Mouse (Mus musculus): Measurements from ENCODE around the gene Mettl6.
"Not testable (repeated sequence)": the region's sequence is repeated elsewhere in the genome, so short reads cannot be mapped to it uniquely, and the experiment has no call there.

Gene Mettl6

DNA sequence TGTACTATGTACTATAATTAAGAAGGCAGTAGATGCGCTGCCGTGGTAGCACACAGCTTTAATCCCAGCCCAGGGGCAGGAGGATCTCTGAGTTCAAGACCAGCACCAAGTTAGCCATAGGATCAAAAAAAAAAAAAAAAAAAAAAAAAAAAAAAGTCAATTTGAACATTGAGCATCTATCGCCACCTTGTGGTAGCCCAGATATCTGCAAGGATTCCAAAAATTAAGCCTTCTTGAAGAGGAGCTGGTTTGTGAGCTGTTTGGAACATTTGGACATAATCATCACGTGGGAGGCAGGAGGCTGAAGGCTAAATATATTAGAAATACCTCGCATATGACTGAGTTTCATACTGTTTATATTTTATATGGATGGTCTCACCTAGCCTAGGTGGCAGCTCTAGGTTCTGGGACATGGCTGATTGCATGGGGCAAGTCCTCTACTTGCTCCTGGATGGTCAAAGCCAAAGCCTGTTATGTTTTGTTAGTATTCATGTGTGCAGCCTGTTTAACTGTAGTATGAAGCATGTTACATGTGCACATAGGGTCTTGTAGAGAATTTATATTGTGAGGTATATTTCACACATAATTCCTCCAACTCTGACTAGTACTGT lies 22.3 kb downstream of the Mettl6 start:
- DNase-seq = peak; percentile 72

- no peak for DNase-seq
These were observed 25.1 kb downstream of the Mettl6 start for GRCm38 (mm10) chr14:31469711-31470110.

DNA sequence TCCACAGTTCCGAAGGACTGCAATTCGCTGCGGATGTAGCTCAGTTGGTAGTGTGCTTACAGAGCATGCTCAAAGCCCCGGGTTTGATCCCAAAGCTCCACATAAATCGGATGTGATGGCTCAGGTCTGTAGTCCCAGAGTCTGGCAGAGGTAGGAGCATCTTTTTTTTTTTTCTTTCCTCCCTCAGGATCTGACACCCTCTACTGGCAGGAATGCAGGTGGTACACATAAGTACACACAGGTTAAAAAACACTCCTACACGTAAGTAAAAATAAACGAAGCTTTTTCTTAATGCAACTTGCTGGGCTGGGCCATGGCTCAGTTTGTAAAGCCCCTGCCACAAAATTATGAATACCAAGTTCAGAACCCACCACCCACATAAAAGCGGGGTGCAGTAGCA lies 30.7 kb downstream of the Mettl6 start:
- peak; percentile 23 for DNase-seq

GRCm38 (mm10) chr14:31462886-31463285 lies 32.0 kb downstream of the Mettl6 start:
- DNase-seq = no peak

DNA sequence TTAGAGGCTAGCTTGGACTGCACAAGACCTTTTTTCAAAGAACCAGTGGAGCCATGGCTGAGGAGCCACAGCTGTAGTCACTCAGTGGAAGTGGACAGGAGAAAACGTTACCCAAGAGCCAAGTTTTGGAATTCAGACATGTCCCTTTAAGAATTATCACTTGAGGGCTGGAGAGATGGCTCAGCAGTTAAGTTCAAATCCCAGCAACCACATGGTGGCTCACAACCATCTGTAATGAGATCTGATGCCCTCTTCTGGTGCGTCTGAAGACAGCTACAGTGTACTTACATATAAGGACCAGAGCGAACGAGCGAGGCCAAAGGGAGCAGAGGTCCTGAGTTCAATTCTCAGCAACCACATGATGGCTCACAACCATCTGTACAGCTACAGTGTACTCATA lies 32.6 kb downstream of the Mettl6 start:
- not testable (repeated sequence) for DNase-seq

DNA sequence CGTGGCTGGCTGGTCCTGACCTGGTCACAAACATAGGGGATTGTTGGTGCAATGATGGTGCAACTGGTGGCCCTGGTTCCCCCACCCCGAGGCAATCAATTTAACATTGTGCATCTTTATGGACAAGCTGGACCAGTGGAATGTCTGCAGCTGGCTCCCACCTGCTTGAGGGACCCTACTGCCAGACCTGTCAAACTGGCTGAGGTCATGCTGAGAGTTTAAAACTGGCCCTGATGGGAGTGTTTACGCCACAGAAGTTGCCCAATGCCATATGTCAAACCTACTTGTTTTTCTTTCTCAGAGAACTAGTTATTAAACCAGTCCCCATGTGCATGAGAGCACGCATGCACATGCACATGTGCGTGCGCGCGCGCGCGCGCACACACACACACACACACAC lies 36.8 kb downstream of the Mettl6 start:
- DNase-seq = no peak

GRCm38 (mm10) chr14:31456064-31456721 lies 38.6 kb downstream of the Mettl6 start:
- DNase-seq = no peak

DNA sequence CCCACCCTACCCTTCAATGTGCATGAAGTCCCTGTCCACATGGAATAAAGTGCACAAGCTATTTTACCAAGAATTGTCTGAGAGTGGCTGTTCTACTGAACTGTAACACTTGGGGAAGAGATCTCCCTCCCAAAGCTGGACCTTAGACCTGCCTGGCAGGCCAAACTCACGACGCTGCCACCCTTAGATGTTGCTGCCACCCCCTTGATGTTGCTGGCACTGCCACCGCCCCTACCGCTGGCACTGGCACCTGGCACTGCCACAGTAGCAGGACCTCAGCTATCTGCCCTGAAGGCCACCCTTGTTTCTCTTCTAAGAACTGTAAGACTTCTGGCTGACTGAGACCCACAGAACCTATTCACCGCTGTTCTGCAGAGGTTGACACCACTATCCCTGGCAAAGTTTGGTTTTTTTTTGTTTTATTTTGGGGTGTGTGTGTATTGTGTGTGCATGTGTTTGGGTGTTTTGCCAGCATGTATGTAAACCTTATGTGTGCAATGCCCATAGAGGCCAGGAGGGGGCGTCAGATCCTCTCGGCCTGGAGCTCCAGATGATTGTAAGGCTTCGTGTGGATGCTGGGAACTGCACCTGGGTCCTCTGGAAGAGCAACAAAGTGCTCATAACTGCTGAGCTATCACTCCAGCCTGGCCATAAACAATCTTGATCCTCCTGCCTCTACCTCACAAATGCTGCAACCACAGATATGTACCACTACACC lies 39.8 kb downstream of the Mettl6 start:
- peak; percentile 43 for DNase-seq

GRCm38 (mm10) chr14:31453946-31454345 lies 40.9 kb downstream of the Mettl6 start:
- not testable (repeated sequence) for DNase-seq

- no peak for DNase-seq
These were observed 45.8 kb downstream of the Mettl6 start for GRCm38 (mm10) chr14:31448994-31449393.

DNA sequence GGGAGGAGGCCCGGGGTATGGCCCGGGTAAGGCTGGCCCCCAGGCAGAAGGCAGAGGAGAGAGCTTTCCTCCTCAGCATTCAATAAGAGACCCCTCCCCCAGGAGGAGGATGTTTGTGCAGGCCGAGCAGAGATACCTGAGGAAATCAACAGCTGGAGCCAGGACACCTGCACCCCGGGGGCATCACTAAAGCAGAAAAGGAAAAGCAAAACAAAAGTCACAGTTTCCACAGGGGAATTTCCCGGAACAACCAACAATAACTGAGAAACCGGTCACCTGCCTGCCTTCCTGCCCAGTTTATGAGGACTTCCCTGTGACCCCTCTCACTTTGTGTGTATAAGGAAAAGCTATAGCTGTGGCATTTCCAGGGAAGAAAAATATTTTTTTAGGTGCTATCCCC lies 51.2 kb downstream of the Mettl6 start:
- DNase-seq = no peak

DNA sequence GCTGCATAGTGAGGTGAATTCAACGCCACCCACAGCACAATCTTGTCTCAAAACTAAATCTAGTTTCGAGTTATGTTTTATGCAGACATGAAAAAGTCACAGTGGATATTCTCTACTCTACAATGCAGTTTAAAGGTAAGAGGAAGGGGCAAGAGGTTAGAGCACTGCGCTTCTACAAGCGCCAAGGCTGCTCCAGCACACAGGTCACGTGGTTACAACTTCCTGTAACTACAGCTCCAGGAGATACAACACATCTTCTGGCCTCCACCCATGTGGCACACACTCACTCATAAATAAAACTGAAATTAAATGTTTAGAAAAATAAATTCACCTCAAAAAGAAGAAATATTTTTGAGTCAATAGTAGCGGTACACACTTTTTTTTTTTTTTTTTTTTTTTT lies 54.1 kb downstream of the Mettl6 start:
- peak; percentile 31 for DNase-seq

- DNase-seq = peak; percentile 57
These were observed 54.6 kb downstream of the Mettl6 start for GRCm38 (mm10) chr14:31440230-31440629.

DNA sequence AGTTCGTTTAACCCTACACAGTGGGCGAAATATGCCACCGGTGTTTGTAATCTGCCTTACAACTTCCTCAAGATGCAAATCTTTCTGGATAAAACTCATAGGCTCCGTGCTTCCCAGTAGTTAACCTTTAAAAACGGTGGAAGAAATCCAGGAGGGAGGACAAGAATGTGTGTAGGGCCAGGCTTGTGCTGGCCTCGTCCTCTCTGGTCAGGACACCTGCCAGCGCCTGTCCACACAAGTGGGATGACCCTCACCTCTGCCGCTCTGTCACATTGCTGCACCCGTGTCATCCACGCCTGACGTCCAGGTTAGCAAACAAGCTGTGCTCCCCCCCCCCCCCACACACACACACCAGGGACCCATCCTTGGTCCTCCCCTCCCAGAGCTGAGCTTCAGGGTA lies 55.6 kb downstream of the Mettl6 start:
- no peak for DNase-seq

- DNase-seq = no peak
These were observed 56.9 kb downstream of the Mettl6 start for GRCm38 (mm10) chr14:31437826-31438529.

DNA sequence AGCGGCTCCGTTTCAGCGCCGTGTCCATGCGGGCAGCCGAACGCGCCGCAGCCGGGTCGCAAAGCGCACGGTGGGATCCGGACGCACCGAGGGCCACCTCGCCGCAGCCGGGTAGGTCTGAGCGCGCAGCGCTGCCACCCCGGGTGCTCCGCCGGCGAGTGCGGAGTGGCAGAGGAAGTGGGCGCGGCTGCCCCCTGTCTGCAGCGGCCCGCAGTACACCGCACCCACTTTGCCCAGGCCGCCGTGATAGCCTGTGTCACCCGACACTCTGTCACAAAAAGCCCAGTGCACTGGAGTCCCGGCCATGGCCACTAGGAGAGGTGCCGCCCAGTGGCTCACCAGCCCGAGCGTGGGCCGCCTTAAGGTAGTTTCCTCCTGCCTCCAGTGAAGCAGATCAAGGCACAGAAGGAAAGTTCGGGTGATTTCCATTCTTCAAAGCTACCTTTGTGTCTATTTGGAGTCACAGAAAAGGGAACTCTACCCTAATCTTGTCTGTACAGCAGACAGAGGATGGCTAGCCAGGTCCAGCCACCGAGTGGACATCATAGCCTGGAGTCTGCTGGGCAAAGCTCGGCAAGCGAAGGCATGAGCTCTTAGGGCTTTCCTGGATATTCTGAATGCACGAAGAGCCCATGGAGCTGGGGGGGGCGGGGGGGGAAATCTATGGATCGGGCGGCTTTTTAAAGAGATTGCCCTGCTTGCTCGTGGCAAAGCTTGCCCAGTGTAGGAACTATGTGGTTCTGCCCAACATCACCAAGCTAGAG lies 58.7 kb downstream of the Mettl6 start, which contains the start of gene Sh3bp5:
TSS of gene Sh3bp5 (minus strand) at position 149 of the 764 bp plus-strand sequence.
- peak; percentile 95 for DNase-seq

- DNase-seq = peak; percentile 75
These were observed 59.6 kb downstream of the Mettl6 start for GRCm38 (mm10) chr14:31435018-31435915.

GRCm38 (mm10) chr14:31434426-31434825 lies 60.4 kb downstream of the Mettl6 start:
- no peak for DNase-seq

DNA sequence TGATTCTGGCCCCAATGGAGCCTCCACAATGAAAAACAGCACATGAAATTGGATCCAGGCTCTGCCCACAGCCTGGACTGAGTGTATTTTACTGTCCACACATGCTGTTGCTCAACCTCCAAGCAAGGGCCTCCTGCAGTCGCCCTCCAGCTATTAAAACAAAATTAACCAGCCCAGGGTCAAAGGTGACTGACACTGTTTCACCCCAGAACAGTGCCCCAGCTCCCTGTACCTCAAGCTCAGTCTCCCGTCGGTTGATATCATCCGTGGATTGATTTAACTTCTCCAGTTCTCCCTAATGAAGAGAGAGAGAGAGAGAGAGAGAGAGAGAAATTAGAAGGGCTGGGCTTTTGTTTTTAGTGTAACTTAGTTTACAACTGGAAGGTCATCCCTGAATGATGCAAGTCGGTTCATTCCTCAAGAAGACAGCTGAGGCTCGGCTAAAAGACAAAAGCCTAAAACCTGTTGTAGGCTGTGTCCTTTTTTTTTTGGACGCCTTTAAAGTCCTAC lies 60.9 kb downstream of the Mettl6 start:
- DNase-seq = no peak

- DNase-seq = peak; percentile 18
These were observed 61.7 kb downstream of the Mettl6 start for GRCm38 (mm10) chr14:31433126-31433525.

DNA sequence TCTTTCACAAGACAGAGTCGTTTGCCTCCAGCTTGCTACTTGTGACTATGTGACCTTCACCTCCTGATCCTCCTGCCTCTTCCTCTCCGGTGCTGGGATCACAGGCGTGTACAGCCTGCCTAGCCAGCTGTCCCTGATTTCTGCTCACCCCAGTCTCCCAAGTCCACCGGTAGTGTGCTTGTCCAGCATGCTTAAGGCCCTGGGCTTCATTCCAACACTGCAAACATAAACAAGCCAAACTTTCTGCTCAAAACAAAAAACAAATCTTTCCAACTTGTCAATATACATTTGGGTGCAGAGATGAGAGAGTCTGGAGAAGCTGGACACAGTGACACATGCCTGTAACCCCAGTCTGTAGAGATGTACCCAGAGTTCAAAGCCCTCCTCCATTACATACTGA lies 62.4 kb downstream of the Mettl6 start:
- DNase-seq = no peak

All from thymus, postnatal 4 days (tissue).